Mouse (Mus musculus) forebrain, embryonic 11.5 days (tissue): ENCODE data around the gene Mettl8. TPM values are rescaled to one million over a fixed set of nuclear protein-coding genes. Genes with fewer than 3 reads are reported as not detected.

Experiments used
- ATAC-seq: fragments of 200-750 bp; cut with Nextera tagmentation; replicated peaks from 2 replicates; pipeline ENCODE4 v1.8.0; 2017; ENCODE audit warnings: moderate TSS enrichment; ENCODE audit not compliant: low FRiP score
- DNase-seq: peaks from one replicate; pipeline ENCODE4 v3.0.0-alpha.2; 2017; ENCODE audit warnings: low spot score
- H3K27ac ChIP-seq: fragments of 300-500 bp; sonication (generic); 2 replicates; pipeline ENCODE4 v1.5.1; 2014; ENCODE audit warnings: low read depth, low read length
- H3K27me3 ChIP-seq: fragments of 300-500 bp; sonication (generic); 2 replicates; pipeline ENCODE4 v1.6.1; 2014; ENCODE audit warnings: mild to moderate bottlenecking, low read length, mixed read lengths; ENCODE audit not compliant: control insufficient read depth, insufficient read depth
- H3K36me3 ChIP-seq: fragments of 300-500 bp; sonication (generic); 2 replicates; pipeline ENCODE4 v1.6.1; 2014; ENCODE audit warnings: mild to moderate bottlenecking, low read length, moderate library complexity, mixed read lengths; ENCODE audit not compliant: control insufficient read depth, insufficient read depth
- H3K4me1 ChIP-seq: fragments of 300-500 bp; sonication (generic); replicated peaks from 2 replicates; pipeline ENCODE4 v1.6.1; 2014; ENCODE audit warnings: low read length, mixed read lengths; ENCODE audit not compliant: control insufficient read depth, insufficient read depth
- H3K4me2 ChIP-seq: fragments of 300-500 bp; sonication (generic); 2 replicates; pipeline ENCODE4 v1.6.1; 2014; ENCODE audit warnings: low read depth, mild to moderate bottlenecking, low read length, moderate library complexity, mixed read lengths; ENCODE audit not compliant: severe bottlenecking
- H3K4me3 ChIP-seq: fragments of 300-500 bp; sonication (generic); 2 replicates; pipeline ENCODE4 v1.5.1; 2014; ENCODE audit warnings: low read depth, low read length
- H3K9ac ChIP-seq: fragments of 300-500 bp; sonication (generic); 2 replicates; pipeline ENCODE4 v1.6.1; 2014; ENCODE audit warnings: low read length
- H3K9me3 ChIP-seq: fragments of 300-500 bp; sonication (generic); 2 replicates; pipeline ENCODE4 v1.6.1; 2016; ENCODE audit warnings: low read length, mixed read lengths; ENCODE audit not compliant: control insufficient read depth
- WGBS: fragments of 180-500 bp; shearing (Covaris S2); extraction: QIAGEN DNeasy Blood & Tissue Kit; methylation state at CpG from one replicate; pipeline ENCODE4 v1.1.7; 2014; 5-methylcytosine and 5-hydroxymethylcytosine counted together
- polyA plus RNA-seq: library from polyadenylated mRNA; unstranded; fragments of >200 nt; fragmentation: Nextera tagmentation; extraction: Ambion mirVana; gene quantifications from 2 replicates; pipeline ENCODE4 v1.2.1, GENCODE M21; 2014

Mettl8 gene
- polyA plus RNA-seq, 1 experiment from 2014 or later: 24.3 TPM

GRCm38 (mm10) chr2:71082416-71082815, 27.0 kb upstream of the Mettl8 start:
- Histone ChIP-seq H3K27me3 (no peaks in the 10 kb centered on the region), H3K36me3 (no peaks in the 10 kb centered on the region), H3K9me3 (no peaks in the 10 kb centered on the region), H3K4me1 (no peaks in the 10 kb centered on the region), H3K9ac (no peak overlapping the region), H3K4me3 (no peak overlapping the region), H3K4me2 (no peak overlapping the region), H3K27ac (no peak overlapping the region)
- DNase-seq: no peak
- ATAC-seq: no peak
- 86% methylated on average over 7 of the region's 7 CpGs for WGBS

GRCm38 (mm10) chr2:71073828-71074227, 18.4 kb upstream of the Mettl8 start:
- Histone ChIP-seq H3K4me1 (no peaks in the 10 kb centered on the region), H3K4me2 (no peak overlapping the region), H3K36me3 (no peaks in the 10 kb centered on the region; the same call in 1 of the 2 replicates), H3K27me3 (no peaks in the 10 kb centered on the region), H3K9ac (no peak overlapping the region), H3K27ac (no peak overlapping the region), H3K9me3 (no peaks in the 10 kb centered on the region), H3K4me3 (no peak overlapping the region)
- 94% methylated on average over 3 of the region's 3 CpGs for WGBS
- ATAC-seq (no peak), DNase-seq (no peak)

DNA sequence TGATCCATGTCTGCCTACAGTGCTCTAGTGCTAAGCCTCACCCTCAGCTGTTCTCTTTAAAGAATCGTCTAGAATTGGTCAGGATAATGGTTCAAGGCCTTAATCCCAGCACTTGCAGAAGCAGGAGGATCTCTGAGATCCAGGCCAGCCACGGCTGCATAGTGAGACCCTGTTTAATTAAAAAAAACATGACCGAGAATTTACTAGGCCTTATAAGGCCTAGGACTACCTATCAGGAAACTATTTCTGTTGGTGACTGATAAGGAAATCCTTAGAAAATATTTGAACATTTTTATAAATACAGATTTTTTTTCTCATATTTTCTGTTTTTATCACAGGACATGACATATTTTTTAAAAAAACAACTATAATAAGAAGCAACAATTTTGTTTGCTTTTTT, 17.9 kb upstream of the Mettl8 start:
- ATAC-seq: no peak
- 87% methylated on average over 3 of the region's 3 CpGs for WGBS

DNA sequence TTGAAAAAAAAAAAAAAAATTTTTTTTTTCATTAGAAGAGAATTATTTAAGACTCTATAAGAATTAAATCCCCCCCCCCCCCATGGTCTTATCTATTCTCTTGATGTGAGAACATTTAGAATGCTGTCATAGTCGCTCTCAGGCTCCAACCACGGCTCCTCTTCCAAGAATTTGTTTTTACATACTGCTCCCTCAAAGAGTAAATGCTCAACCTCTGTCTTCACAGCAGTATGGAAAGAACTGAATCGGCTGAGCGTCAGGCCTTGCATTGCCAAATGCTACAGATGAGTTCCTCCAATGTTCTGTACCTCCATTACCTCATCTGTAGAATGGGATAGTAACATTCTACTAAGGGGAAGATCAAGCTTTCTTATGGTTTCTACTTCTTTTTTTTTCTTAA, 16.2 kb upstream of the Mettl8 start:
- ATAC-seq: no peak
- no peaks in the 10 kb centered on the region for H3K9me3 ChIP-seq
- H3K4me1 ChIP-seq: no peaks in the 10 kb centered on the region
- H3K4me3 ChIP-seq: no peak overlapping the region
- WGBS: 95% methylated on average over 4 of the region's 4 CpGs
- H3K27me3 ChIP-seq: no peaks in the 10 kb centered on the region
- H3K27ac ChIP-seq: no peak overlapping the region
- H3K36me3 ChIP-seq: no peaks in the 10 kb centered on the region; the same call in 1 of the 2 replicates
- no peak for DNase-seq
- H3K4me2 ChIP-seq: no peak overlapping the region
- no peak overlapping the region for H3K9ac ChIP-seq

More for the DNA sequence above, 17.9 kb upstream of the Mettl8 start:
- H3K36me3 ChIP-seq: no peaks in the 10 kb centered on the region; the same call in 1 of the 2 replicates
- no peak overlapping the region for H3K4me2 ChIP-seq
- H3K27me3 ChIP-seq: no peaks in the 10 kb centered on the region
- H3K4me1 ChIP-seq: no peaks in the 10 kb centered on the region
- no peak overlapping the region for H3K4me3 ChIP-seq
- H3K27ac ChIP-seq: no peak overlapping the region
- no peak overlapping the region for H3K9ac ChIP-seq
- no peaks in the 10 kb centered on the region for H3K9me3 ChIP-seq
- DNase-seq: no peak

GRCm38 (mm10) chr2:71056115-71056835, 892 bp upstream of the Mettl8 start:
- Histone ChIP-seq H3K9ac (peak overlapping the region; percentile 87), H3K4me3 (peak overlapping the region; percentile 76), H3K27me3 (no peaks in the 10 kb centered on the region), H3K4me1 (0 out of 2 replicates have a peak, but pooled peaks cover 4% of the 10 kb centered on the region), H3K36me3 (no peaks in the 10 kb centered on the region; the same call in 1 of the 2 replicates), H3K4me2 (peak overlapping the region; percentile 48), H3K9me3 (no peaks in the 10 kb centered on the region), H3K27ac (peak overlapping the region; percentile 89)
- DNase-seq (no peak), ATAC-seq (no peak)
- WGBS: 13% methylated on average over 21 of the region's 21 CpGs

DNA sequence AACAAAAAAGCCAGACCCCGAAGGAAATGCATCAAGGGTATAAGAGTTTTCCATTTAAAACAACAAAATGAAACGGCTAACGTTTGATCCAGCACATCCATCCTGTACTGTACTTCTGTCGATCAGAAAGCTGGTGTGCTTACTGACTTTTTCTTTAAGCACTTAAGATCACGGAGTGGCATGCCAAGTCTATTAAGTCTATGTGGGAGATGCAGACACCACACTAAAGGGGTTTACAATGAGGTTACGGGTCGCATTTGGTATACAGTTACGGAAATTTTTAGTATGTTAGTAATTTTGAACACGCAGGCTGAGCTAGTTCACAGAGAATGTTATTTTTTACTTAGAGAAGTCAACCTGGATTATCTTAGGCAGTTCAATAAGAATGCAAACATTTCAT, 667 bp downstream of the Mettl8 start:
- Histone ChIP-seq H3K27me3 (no peaks in the 10 kb centered on the region), H3K9ac (peak overlapping the region; percentile 59), H3K4me3 (peak overlapping the region; percentile 76), H3K36me3 (no peaks in the 10 kb centered on the region), H3K27ac (no peak overlapping the region), H3K9me3 (no peaks in the 10 kb centered on the region), H3K4me2 (peak overlapping the region; percentile 48), H3K4me1 (0 out of 2 replicates have a peak, but pooled peaks cover 4% of the 10 kb centered on the region)
- WGBS: 55% methylated on average over 9 of the region's 9 CpGs
- no peak for DNase-seq
- no peak for ATAC-seq

DNA sequence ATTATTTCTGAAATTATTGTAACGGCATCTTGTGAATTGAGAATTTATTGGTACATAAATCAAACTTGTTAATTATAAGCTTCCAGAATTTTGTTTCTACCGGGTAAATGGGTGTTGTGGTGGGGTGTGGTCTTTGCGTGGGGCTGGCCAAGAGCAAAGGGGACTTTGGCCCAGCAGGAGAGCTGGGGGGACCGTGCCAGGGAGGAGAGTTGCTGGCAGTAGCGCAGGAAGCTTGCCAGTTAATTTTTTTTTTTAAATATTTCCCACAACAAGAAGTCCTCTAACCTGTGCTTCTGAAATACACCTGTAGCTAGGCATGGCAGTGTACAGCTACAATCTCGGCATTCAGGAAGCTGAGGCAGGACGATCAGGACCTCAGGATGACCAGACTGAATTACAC, 4.9 kb downstream of the Mettl8 start:
- DNase-seq (no peak), ATAC-seq (no peak)
- Histone ChIP-seq H3K4me1 (0 out of 2 replicates have a peak, but pooled peaks cover 4% of the 10 kb centered on the region), H3K4me2 (no peak overlapping the region), H3K9ac (no peak overlapping the region), H3K36me3 (no peaks in the 10 kb centered on the region), H3K9me3 (no peaks in the 10 kb centered on the region), H3K27ac (no peak overlapping the region), H3K4me3 (no peak overlapping the region), H3K27me3 (no peaks in the 10 kb centered on the region)
- WGBS: 91% methylated on average over 7 of the region's 7 CpGs

DNA sequence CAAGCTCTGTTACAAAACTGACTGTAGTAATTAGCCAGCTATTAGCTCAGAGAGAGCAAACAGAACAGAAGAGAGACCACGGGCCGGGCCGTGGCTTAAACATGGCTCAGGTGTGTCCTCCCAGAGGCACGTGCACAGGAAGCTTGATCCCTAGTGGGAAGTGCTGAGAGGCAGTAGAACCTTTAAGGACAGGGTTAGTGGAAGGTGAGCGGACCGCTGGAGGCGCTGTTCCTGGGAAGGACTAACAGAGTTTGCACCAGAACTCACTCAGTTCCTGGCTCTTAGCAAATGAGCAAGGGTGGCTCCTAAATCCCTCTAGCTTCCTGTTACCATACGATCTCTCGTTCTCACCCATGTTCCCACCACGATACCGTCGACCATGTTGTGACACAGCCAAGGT, 6.5 kb downstream of the Mettl8 start:
- no peaks in the 10 kb centered on the region for H3K9me3 ChIP-seq
- WGBS: 72% methylated on average over 12 of the region's 12 CpGs
- ATAC-seq: no peak
- no peak overlapping the region for H3K4me2 ChIP-seq
- H3K4me1 ChIP-seq: no peaks in the 10 kb centered on the region
- no peak overlapping the region for H3K9ac ChIP-seq
- H3K27ac ChIP-seq: no peak overlapping the region
- no peaks in the 10 kb centered on the region for H3K36me3 ChIP-seq
- H3K27me3 ChIP-seq: no peaks in the 10 kb centered on the region
- DNase-seq: no peak
- no peak overlapping the region for H3K4me3 ChIP-seq

GRCm38 (mm10) chr2:71046751-71047320, 8.5 kb downstream of the Mettl8 start:
- Histone ChIP-seq H3K9ac (no peak overlapping the region), H3K36me3 (no peaks in the 10 kb centered on the region), H3K4me1 (no peaks in the 10 kb centered on the region), H3K27ac (no peak overlapping the region), H3K4me2 (no peak overlapping the region), H3K9me3 (no peaks in the 10 kb centered on the region), H3K4me3 (no peak overlapping the region), H3K27me3 (no peaks in the 10 kb centered on the region)
- ATAC-seq: no peak
- no peak for DNase-seq
- 88% methylated on average over 6 of the region's 6 CpGs for WGBS
